Mouse (Mus musculus) lung, postnatal 0 days (tissue): ENCODE results near the gene Pigm. TPM values are rescaled to one million over a fixed set of nuclear protein-coding genes. Genes with fewer than 3 reads are reported as not detected.

Experiments
- ATAC-seq: fragments of 200-750 bp; cut with Nextera tagmentation; 2 replicates; pipeline ENCODE4 v1.8.0; 2017; ENCODE audit warnings: moderate library complexity
- DNase-seq: peaks from one replicate; pipeline ENCODE4 v3.0.0-alpha.2; 2016; ENCODE audit warnings: low spot score
- H3K27ac ChIP-seq: fragments of 300-500 bp; sonication (generic); 2 replicates; pipeline ENCODE4 v1.5.1; 2014; ENCODE audit warnings: antibody characterized with exemption, mild to moderate bottlenecking, low read length, mixed read lengths
- H3K27me3 ChIP-seq: fragments of 300-500 bp; sonication (generic); replicated peaks from 2 replicates; pipeline ENCODE4 v1.6.1; 2014; ENCODE audit warnings: low read length, mixed read lengths; ENCODE audit not compliant: insufficient read depth
- H3K36me3 ChIP-seq: fragments of 300-500 bp; sonication (generic); 2 replicates; pipeline ENCODE4 v1.6.1; 2014; ENCODE audit warnings: low read length, mixed read lengths; ENCODE audit not compliant: insufficient read depth
- H3K4me1 ChIP-seq: fragments of 300-500 bp; sonication (generic); 2 replicates; pipeline ENCODE4 v1.6.1; 2014; ENCODE audit warnings: antibody characterized with exemption, low read depth, low read length, mixed read lengths; ENCODE audit not compliant: insufficient read depth
- H3K4me2 ChIP-seq: fragments of 300-500 bp; sonication (generic); replicated peaks from 2 replicates; pipeline ENCODE4 v1.6.1; 2014; ENCODE audit warnings: low read depth, mild to moderate bottlenecking, low read length, moderate library complexity, mixed read lengths
- H3K4me3 ChIP-seq: fragments of 300-500 bp; sonication (generic); 2 replicates; pipeline ENCODE4 v1.5.1; 2014; ENCODE audit warnings: low read depth, low read length
- H3K9ac ChIP-seq: fragments of 300-500 bp; sonication (generic); replicated peaks from 2 replicates; pipeline ENCODE4 v1.6.1; 2014; ENCODE audit warnings: low read depth, mild to moderate bottlenecking
- H3K9me3 ChIP-seq: fragments of 300-500 bp; sonication (generic); 2 replicates; pipeline ENCODE4 v1.6.1; 2016; ENCODE audit warnings: low read length, mixed read lengths
- CTCF ChIP-seq: IDR thresholded peaks from 2 replicates; pipeline ENCODE4 v1.5.1; 2016; ENCODE audit warnings: antibody characterized with exemption, mild to moderate bottlenecking
- EP300 ChIP-seq: IDR thresholded peaks from 2 replicates; pipeline ENCODE4 v1.6.1; 2016; ENCODE audit warnings: antibody characterized with exemption, mild to moderate bottlenecking, control low read depth
- WGBS: fragments of 180-500 bp; shearing (Covaris S2); extraction: QIAGEN DNeasy Blood & Tissue Kit; methylation state at CpG from one replicate; pipeline ENCODE4 v1.1.7; 2014; 5-methylcytosine and 5-hydroxymethylcytosine counted together
- polyA plus RNA-seq: library from polyadenylated mRNA; unstranded; fragments of >200 nt; fragmentation: Nextera tagmentation; extraction: Ambion mirVana; gene quantifications from 2 replicates; pipeline ENCODE4 v1.2.1, GENCODE M21; 2015

Pigm gene
- polyA plus RNA-seq, 1 experiment from 2014 or later: 3.5 TPM

DNA sequence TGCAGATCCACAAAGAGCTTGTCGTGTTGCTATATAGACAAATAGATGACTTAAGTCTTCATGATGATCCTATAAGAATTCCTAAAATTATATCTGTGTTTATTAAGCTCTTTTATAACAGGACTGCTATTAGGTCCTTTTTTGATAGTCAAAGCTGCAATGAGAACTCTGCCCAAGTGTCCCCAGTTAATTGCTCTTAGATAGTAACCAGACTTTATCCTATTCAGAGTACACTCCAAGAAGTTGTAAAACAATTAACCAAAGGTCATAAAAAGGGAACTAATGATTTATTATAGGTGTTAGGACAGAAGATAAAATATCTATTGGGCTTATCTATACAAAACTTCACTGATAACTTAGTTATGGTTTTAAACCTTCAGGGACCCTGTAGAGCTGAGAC lies 5.7 kb downstream of the Pigm start:
- H3K4me1 ChIP-seq: peaks cover 10% of the 10 kb centered on the region; the same call in 1 of the 2 replicates
- no peak overlapping the region for H3K27ac ChIP-seq
- H3K4me3 ChIP-seq: no peak overlapping the region
- DNase-seq: no peak
- WGBS: 98% methylated on average over 1 of the region's 1 CpGs
- no peak overlapping the region for H3K4me2 ChIP-seq
- no peaks in the 10 kb centered on the region for H3K36me3 ChIP-seq
- no peak for ATAC-seq
- no peaks in the 10 kb centered on the region for H3K27me3 ChIP-seq
- H3K9me3 ChIP-seq: no peaks in the 10 kb centered on the region
- TF ChIP-seq EP300 (no peak), CTCF (no peak)
- no peak overlapping the region for H3K9ac ChIP-seq

DNA sequence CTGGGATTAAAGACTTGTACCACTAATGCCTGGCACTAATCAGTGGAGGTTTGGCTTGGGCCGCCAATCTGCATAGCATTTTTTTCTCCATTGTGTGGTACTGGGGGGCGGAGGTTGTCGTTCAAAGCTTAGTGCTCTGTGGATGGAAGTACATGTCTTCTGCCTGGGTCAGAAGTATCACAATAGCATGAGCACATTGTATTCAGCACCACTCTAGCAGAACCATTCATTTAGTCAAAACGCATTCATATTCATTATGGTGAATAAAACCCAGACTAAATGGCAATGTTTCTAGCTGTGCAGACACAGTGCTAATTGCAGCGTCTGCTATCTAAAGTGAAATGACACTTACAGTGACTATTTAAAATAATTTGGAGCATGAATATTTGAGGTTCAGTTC lies 10.9 kb downstream of the Pigm start:
- TF ChIP-seq EP300 (no peak), CTCF (no peak)
- H3K27ac ChIP-seq: no peak overlapping the region
- H3K9ac ChIP-seq: no peak overlapping the region
- H3K4me1 ChIP-seq: no peaks in the 10 kb centered on the region
- no peak overlapping the region for H3K4me3 ChIP-seq
- H3K4me2 ChIP-seq: no peak overlapping the region
- 85% methylated on average over 5 of the region's 5 CpGs for WGBS
- no peaks in the 10 kb centered on the region for H3K36me3 ChIP-seq
- H3K9me3 ChIP-seq: no peaks in the 10 kb centered on the region
- DNase-seq (no peak), ATAC-seq (no peak)
- H3K27me3 ChIP-seq: no peaks in the 10 kb centered on the region

GRCm38 (mm10) chr1:172390769-172391168 lies 14.4 kb downstream of the Pigm start:
- TF ChIP-seq EP300 (no peak), CTCF (no peak)
- ATAC-seq: no peak
- Histone ChIP-seq H3K27me3 (no peaks in the 10 kb centered on the region), H3K27ac (no peak overlapping the region), H3K36me3 (no peaks in the 10 kb centered on the region), H3K4me3 (no peak overlapping the region), H3K9ac (no peak overlapping the region), H3K9me3 (no peaks in the 10 kb centered on the region), H3K4me2 (no peak overlapping the region), H3K4me1 (no peaks in the 10 kb centered on the region)
- DNase-seq: no peak
- 50% methylated on average over 1 of the region's 1 CpGs for WGBS

DNA sequence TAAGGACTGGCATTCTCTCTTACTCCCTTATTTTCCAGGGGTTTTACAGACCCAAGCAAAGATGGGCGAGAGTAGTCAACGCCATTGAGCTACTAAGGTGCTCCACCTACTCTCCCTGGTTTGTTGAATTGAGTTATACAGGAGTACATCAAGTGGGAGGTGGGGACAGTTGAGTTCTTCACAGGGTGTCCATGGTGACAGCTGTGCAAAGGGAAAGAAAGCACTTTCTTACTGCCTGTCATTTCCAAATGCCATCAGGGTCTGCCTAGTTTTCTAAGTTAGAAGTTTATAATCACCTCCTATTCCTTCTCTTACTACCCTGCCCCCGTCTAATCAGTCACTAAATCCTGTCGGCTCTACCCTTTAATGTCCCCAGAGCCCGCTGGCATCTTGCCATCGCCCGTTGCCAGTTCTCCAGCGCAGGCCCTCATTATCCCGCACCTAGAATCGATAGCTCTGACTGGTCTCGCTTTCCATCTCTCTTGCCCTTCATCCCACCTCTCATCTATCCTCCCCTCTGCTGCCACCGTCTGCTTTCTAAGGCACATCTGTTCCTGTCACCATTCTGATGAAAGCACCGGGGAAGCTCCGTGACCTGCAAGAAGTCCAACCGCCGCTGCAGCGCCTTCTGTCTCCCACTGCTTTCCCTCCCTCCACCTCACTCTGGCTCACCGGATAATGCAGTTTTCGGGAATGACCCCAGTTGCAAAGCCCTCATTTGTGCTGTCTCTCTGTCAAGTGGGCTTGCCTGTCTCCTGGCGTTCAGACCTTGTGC lies 15.6 kb downstream of the Pigm start:
- H3K27me3 ChIP-seq: no peaks in the 10 kb centered on the region
- WGBS: 15% methylated on average over 20 of the region's 20 CpGs
- TF ChIP-seq CTCF (no peak), EP300 (no peak)
- no peaks in the 10 kb centered on the region for H3K4me1 ChIP-seq
- no peak for ATAC-seq
- no peak overlapping the region for H3K4me3 ChIP-seq
- DNase-seq: no peak
- H3K4me2 ChIP-seq: peak overlapping the region; percentile 35
- no peak overlapping the region for H3K27ac ChIP-seq
- no peaks in the 10 kb centered on the region for H3K9me3 ChIP-seq
- H3K36me3 ChIP-seq: no peaks in the 10 kb centered on the region
- no peak overlapping the region for H3K9ac ChIP-seq

GRCm38 (mm10) chr1:172392643-172393170 lies 16.4 kb downstream of the Pigm start:
- 73% methylated on average over 2 of the region's 2 CpGs for WGBS
- TF ChIP-seq EP300: no peak
- no peak for TF ChIP-seq CTCF
- H3K27me3 ChIP-seq: no peaks in the 10 kb centered on the region
- no peak overlapping the region for H3K9ac ChIP-seq
- no peaks in the 10 kb centered on the region for H3K4me1 ChIP-seq
- H3K27ac ChIP-seq: no peak overlapping the region
- no peak overlapping the region for H3K4me3 ChIP-seq
- no peaks in the 10 kb centered on the region for H3K9me3 ChIP-seq
- DNase-seq: no peak
- no peak overlapping the region for H3K4me2 ChIP-seq
- no peaks in the 10 kb centered on the region for H3K36me3 ChIP-seq
- ATAC-seq: no peak

DNA sequence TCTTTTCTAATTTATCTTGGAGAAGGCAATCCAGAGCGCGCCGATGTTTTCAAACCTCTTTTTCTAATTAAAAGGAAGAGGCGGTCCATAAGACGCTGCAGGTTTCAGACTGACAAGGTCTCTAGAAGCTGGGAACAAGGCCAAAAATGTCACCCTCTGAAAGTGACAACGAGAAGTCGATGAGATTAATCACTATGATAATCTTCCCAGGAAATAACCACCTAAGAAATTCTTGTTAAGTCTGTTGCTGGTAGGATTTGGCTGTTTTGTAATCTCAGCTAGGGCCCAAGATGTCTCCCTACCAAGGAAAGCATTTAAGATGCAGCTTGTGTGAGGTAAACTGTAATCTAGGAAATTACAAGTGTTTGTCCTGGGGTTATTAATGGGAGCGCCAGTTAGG lies 17.4 kb downstream of the Pigm start:
- Histone ChIP-seq H3K9me3 (no peaks in the 10 kb centered on the region), H3K4me2 (no peak overlapping the region), H3K36me3 (no peaks in the 10 kb centered on the region), H3K4me3 (no peak overlapping the region), H3K27ac (no peak overlapping the region), H3K27me3 (no peaks in the 10 kb centered on the region), H3K9ac (no peak overlapping the region), H3K4me1 (no peaks in the 10 kb centered on the region)
- ATAC-seq: no peak
- DNase-seq: no peak
- WGBS: 40% methylated on average over 8 of the region's 8 CpGs
- no peak for TF ChIP-seq CTCF
- no peak for TF ChIP-seq EP300
